Mouse (Mus musculus) liver, embryonic 11.5 days (tissue): ENCODE data around the gene Cd320. TPM values are rescaled to one million over a fixed set of nuclear protein-coding genes. Genes with fewer than 3 reads are reported as not detected.
A peak's percentile ranks its signal among the peaks of the same experiment; 100 is the strongest.
"Not testable (repeated sequence)": the region's sequence is repeated elsewhere in the genome, so short reads cannot be mapped to it uniquely, and the experiment has no call there.

Experiments used
- ATAC-seq: fragments of 200-750 bp; cut with Nextera tagmentation; replicated peaks from 2 replicates; pipeline ENCODE4 v1.8.0; 2017; ENCODE audit warnings: moderate number of reproducible peaks, mild to moderate bottlenecking, moderate TSS enrichment, moderate library complexity; ENCODE audit not compliant: low FRiP score
- DNase-seq: peaks from one replicate; pipeline ENCODE4 v3.0.0-alpha.2; 2017; ENCODE audit warnings: low spot score
- H3K27ac ChIP-seq: fragments of 300-500 bp; sonication (generic); 2 replicates; pipeline ENCODE4 v1.5.1; 2014; ENCODE audit warnings: mild to moderate bottlenecking, low read depth, low read length, control low read depth
- H3K27me3 ChIP-seq: fragments of 300-500 bp; sonication (generic); replicated peaks from 2 replicates; pipeline ENCODE4 v1.6.1; 2014; ENCODE audit warnings: low read length, mixed read lengths; ENCODE audit not compliant: control insufficient read depth, insufficient read depth
- H3K36me3 ChIP-seq: fragments of 300-500 bp; sonication (generic); 2 replicates; pipeline ENCODE4 v1.6.1; 2014; ENCODE audit warnings: mild to moderate bottlenecking, low read length, moderate library complexity, mixed read lengths; ENCODE audit not compliant: control insufficient read depth, insufficient read depth
- H3K4me1 ChIP-seq: fragments of 300-500 bp; sonication (generic); replicated peaks from 2 replicates; pipeline ENCODE4 v1.6.1; 2014; ENCODE audit warnings: low read length, mixed read lengths; ENCODE audit not compliant: control insufficient read depth, insufficient read depth
- H3K4me2 ChIP-seq: fragments of 300-500 bp; sonication (generic); 2 replicates; pipeline ENCODE4 v1.6.1; 2014; ENCODE audit warnings: mild to moderate bottlenecking, control low read depth, moderate library complexity
- H3K4me3 ChIP-seq: fragments of 300-500 bp; sonication (generic); 2 replicates; pipeline ENCODE4 v1.5.1; 2014; ENCODE audit warnings: low read depth, low read length, control low read depth
- H3K9ac ChIP-seq: fragments of 300-500 bp; sonication (generic); 2 replicates; pipeline ENCODE4 v1.6.1; 2014; ENCODE audit warnings: low read depth, low read length, control low read depth
- H3K9me3 ChIP-seq: fragments of 300-500 bp; sonication (generic); 2 replicates; pipeline ENCODE4 v1.6.1; 2016; ENCODE audit warnings: low read length, inconsistent platforms, mixed read lengths; ENCODE audit not compliant: control insufficient read depth
- WGBS: fragments of 180-500 bp; shearing (Covaris S2); extraction: QIAGEN DNeasy Blood & Tissue Kit; methylation state at CpG from one replicate; pipeline ENCODE4 v1.1.7; 2014; 5-methylcytosine and 5-hydroxymethylcytosine counted together
- polyA plus RNA-seq: library from polyadenylated mRNA; unstranded; fragments of >200 nt; fragmentation: Nextera tagmentation; extraction: Ambion mirVana; gene quantifications from 2 replicates; pipeline ENCODE4 v1.2.1, GENCODE M21; 2014

Gene Cd320
- polyA plus RNA-seq, 1 experiment from 2014 or later = 44.1 TPM

- WGBS = 68% methylated on average over 1 of the region's 1 CpGs
- Histone ChIP-seq H3K9ac (no peak overlapping the region), H3K4me3 (peak overlapping the region; percentile 83; the same call in 1 of the 2 replicates)
Measured at GRCm38 (mm10) chr17:33844196-33844595, 1.3 kb downstream of the Cd320 start.

GRCm38 (mm10) chr17:33848139-33848538 lies 5.2 kb downstream of the Cd320 start:
- H3K4me3 ChIP-seq = no peak overlapping the region
- H3K9ac ChIP-seq = no peak overlapping the region
- no peaks in the 10 kb centered on the region for H3K27me3 ChIP-seq
- H3K36me3 ChIP-seq = peaks cover 2% of the 10 kb centered on the region; the same call in 1 of the 2 replicates
- H3K4me2 ChIP-seq = no peak overlapping the region
- ATAC-seq (no peak), DNase-seq (no peak)
- peaks cover 15% of the 10 kb centered on the region for H3K4me1 ChIP-seq
- no peak overlapping the region for H3K27ac ChIP-seq
- WGBS = 63% methylated on average over 8 of the region's 8 CpGs
- no peaks in the 10 kb centered on the region for H3K9me3 ChIP-seq

More at GRCm38 (mm10) chr17:33844196-33844595, 1.3 kb downstream of the Cd320 start:
- DNase-seq = no peak
- H3K4me2 ChIP-seq = peak overlapping the region; percentile 88
- no peaks in the 10 kb centered on the region for H3K9me3 ChIP-seq
- no peak overlapping the region for H3K27ac ChIP-seq
- ATAC-seq = no peak
- H3K36me3 ChIP-seq = peaks cover 2% of the 10 kb centered on the region; the same call in 1 of the 2 replicates
- H3K4me1 ChIP-seq = peaks cover 18% of the 10 kb centered on the region
- no peaks in the 10 kb centered on the region for H3K27me3 ChIP-seq

DNA sequence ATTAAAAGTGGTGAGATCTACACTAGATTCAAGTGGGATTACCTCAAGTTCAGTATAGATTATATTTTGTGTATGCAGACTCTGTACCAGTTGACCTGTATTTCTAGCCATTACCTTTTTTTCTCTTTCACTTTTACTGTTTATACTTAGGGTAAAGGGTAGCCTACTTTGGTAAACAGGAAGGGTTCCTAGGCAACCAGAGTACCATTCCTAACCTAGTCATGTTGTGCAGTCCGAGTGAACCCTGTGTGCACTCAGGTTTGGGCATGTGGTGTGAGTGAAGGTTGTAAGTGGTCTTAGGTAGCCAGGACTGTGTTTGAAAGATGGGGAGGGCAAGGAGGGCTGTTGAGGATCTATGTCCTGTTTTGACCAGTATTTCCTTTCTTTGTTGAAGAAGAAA lies 8.4 kb downstream of the Cd320 start:
- Histone ChIP-seq H3K4me2 (no peak overlapping the region), H3K27ac (no peak overlapping the region), H3K9me3 (no peaks in the 10 kb centered on the region), H3K27me3 (no peaks in the 10 kb centered on the region), H3K9ac (no peak overlapping the region), H3K4me3 (no peak overlapping the region), H3K36me3 (peaks cover 2% of the 10 kb centered on the region; the same call in 1 of the 2 replicates), H3K4me1 (no peaks in the 10 kb centered on the region)
- WGBS = 35% methylated on average over 1 of the region's 1 CpGs
- ATAC-seq = no peak
- no peak for DNase-seq

GRCm38 (mm10) chr17:33857816-33858215 lies 14.9 kb downstream of the Cd320 start:
- Histone ChIP-seq H3K27ac (no peak overlapping the region), H3K4me1 (no peaks in the 10 kb centered on the region), H3K4me2 (no peak overlapping the region), H3K4me3 (no peak overlapping the region), H3K36me3 (no peaks in the 10 kb centered on the region), H3K9me3 (no peaks in the 10 kb centered on the region), H3K9ac (no peak overlapping the region), H3K27me3 (no peaks in the 10 kb centered on the region)
- 84% methylated on average over 4 of the region's 4 CpGs for WGBS
- ATAC-seq = no peak
- no peak for DNase-seq

- 29% methylated on average over 8 of the region's 9 CpGs for WGBS
- no peaks in the 10 kb centered on the region for H3K36me3 ChIP-seq
- DNase-seq (peak; percentile 62), ATAC-seq (peak; percentile 68)
- peak overlapping the region; percentile 3 for H3K4me2 ChIP-seq
- no peaks in the 10 kb centered on the region for H3K9me3 ChIP-seq
- no peaks in the 10 kb centered on the region for H3K4me1 ChIP-seq
- H3K27ac ChIP-seq = no peak overlapping the region
- no peak overlapping the region for H3K9ac ChIP-seq
- H3K27me3 ChIP-seq = no peaks in the 10 kb centered on the region
- H3K4me3 ChIP-seq = no peak overlapping the region
Measured at GRCm38 (mm10) chr17:33865330-33866030, 22.6 kb downstream of the Cd320 start.

- H3K4me2 ChIP-seq, ATAC-seq, DNase-seq, H3K9ac ChIP-seq, H3K36me3 ChIP-seq, H3K4me1 ChIP-seq, H3K27me3 ChIP-seq, H3K4me3 ChIP-seq, H3K27ac ChIP-seq, H3K9me3 ChIP-seq: not testable (repeated sequence)
- 81% methylated on average over 3 of the region's 12 CpGs for WGBS
Measured at GRCm38 (mm10) chr17:33873537-33873936, 30.6 kb downstream of the Cd320 start, which contains the start of gene Gm7029. Gene Gm7029, plus strand, starts transcription at chr17:33873837.

GRCm38 (mm10) chr17:33874411-33874810 lies 31.5 kb downstream of the Cd320 start:
- Histone ChIP-seq H3K27ac (no peak overlapping the region), H3K9me3 (no peaks in the 10 kb centered on the region), H3K9ac (no peak overlapping the region), H3K27me3 (no peaks in the 10 kb centered on the region), H3K4me1 (no peaks in the 10 kb centered on the region), H3K36me3 (peaks cover 8% of the 10 kb centered on the region), H3K4me2 (no peak overlapping the region), H3K4me3 (no peak overlapping the region)
- ATAC-seq (no peak), DNase-seq (peak; percentile 22)
- WGBS = 88% methylated on average over 11 of the region's 11 CpGs

DNA sequence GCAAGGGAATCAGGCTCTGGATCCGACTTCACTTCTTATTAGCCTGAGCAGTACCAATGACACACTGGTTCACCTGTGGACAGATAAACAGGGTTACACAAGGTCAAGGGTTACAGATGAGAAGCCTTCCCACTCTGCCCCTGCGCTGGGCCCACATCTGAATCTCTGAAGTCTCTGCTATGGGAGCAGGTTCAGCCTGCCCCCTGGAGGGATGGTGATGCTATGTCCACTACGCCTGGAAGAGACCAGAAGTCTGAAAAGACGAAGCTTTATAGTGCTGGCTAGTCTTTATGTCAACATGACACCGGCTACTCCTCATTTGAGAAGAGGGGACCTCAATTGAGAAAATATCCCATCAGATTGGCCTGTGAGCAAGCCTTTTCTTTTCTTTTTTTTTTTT lies 32.9 kb downstream of the Cd320 start:
- not testable (repeated sequence) for H3K9ac ChIP-seq, H3K4me3 ChIP-seq, H3K4me2 ChIP-seq, H3K4me1 ChIP-seq, H3K9me3 ChIP-seq, H3K27me3 ChIP-seq, H3K27ac ChIP-seq, ATAC-seq
- WGBS = 77% methylated on average over 5 of the region's 5 CpGs
- DNase-seq = peak; percentile 32
- H3K36me3 ChIP-seq = peaks cover 15% of the 10 kb centered on the region

DNA sequence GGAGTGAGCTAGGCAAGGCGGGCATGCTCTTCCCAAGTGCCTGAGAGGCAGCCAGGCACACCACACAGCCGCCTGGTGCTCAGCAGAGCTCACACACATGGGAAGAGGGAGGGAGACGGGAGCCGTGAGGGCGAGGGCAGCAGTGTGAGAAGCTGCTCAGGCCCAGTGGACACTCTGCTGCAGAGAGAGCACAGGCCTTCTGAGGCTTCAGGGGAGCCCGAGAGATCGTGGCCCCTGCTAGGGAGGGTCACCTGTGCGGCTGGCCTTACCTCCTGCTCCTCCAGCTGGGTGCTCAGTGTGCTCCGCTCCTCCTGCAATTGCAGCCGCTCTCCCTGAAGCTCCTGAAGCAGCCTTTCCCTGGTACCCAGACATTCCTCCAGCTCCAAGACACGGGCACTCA lies 41.4 kb downstream of the Cd320 start:
- H3K27me3 ChIP-seq, H3K27ac ChIP-seq, ATAC-seq, H3K4me2 ChIP-seq, DNase-seq, H3K9me3 ChIP-seq, H3K4me3 ChIP-seq, H3K9ac ChIP-seq: not testable (repeated sequence)
- Histone ChIP-seq H3K36me3 (peaks cover 28% of the 10 kb centered on the region), H3K4me1 (peaks cover 15% of the 10 kb centered on the region)
- WGBS = 87% methylated on average over 10 of the region's 11 CpGs
